Mouse (Mus musculus) lung, adult 2 months (tissue): ENCODE measurements around the gene Ube2ql1.

ENCODE experiments used
- CTCF ChIP-seq: fragments of 200-500 bp; IDR thresholded peaks from 2 replicates; pipeline ENCODE4 v1.5.1; 2011; ENCODE audit warnings: mild to moderate bottlenecking, low read length, control low read depth; ENCODE audit not compliant: insufficient read depth
- POLR2A ChIP-seq: fragments of 200-500 bp; IDR thresholded peaks from 2 replicates; pipeline ENCODE4 v1.6.1; 2011; ENCODE audit warnings: low read depth, mild to moderate bottlenecking, control low read depth, low read length, borderline replicate concordance; ENCODE audit errors: extremely low read depth

DNA sequence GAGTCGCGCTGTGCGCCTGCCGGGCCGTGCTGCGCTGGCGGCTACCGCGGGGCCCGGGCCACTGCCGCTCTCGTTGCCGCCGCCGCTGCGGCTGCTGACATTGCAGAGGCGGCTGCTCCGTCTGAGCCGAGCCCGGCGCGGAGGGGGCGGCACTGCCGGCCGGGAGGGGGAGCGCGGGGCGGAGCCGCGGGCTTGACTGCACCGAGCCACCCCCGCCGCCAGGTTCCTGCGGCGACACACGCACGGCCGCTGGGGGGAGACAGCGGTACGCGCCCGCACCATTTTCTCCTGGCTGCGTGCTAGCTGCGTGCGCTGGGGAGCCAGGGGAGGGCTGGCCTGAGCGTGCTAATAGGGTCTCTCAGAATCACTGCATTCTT lies at the start of gene Ube2ql1:
- TF ChIP-seq CTCF (0 out of 2 replicates have a peak, but pooled peaks have one; percentile 18), POLR2A (no peak)
